ENCODE assay signal across 39 mouse cellular contexts in the genomic region with DNA sequence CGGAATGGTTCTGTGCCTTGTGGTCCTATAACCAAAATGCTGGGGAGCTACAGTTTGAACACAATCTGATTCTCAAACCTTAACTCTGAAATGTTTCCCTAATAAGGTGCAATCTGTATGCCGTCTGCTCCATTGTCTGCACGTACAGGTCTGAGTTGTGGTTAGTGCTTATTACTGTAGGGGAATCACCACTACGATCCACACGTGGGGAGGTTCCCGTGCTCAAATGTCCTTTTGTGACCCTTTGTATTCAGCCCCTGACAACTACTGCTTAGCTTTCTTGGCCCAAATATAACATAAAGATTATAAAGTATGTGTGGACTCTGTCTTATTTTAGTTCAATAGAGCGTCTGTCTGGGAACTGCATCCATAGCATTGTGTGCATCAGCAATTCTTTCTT. TPM values are rescaled to one million over a fixed set of nuclear protein-coding genes. Genes with fewer than 3 reads are reported as not detected.
"Had no signal": no experiment of that assay in that cellular context is flagged by ENCODE, and none has a peak within 500 bp of the region (broad histone marks: within the 10 kb centered on the region; RNA-seq: fewer than 3 reads in every experiment).

No protein-coding gene starts in this region.

- H3K36me3 ChIP-seq: embryonic facial prominence, embryonic 10.5 days; embryonic facial prominence, embryonic 12.5 days; embryonic facial prominence, embryonic 13.5 days; embryonic facial prominence, embryonic 15.5 days; forebrain, embryonic 10.5 days; forebrain, embryonic 12.5 days; forebrain, embryonic 15.5 days had no signal

- ATAC-seq: forebrain, embryonic 13.5 days; forebrain, embryonic 14.5 days; forebrain, embryonic 15.5 days; forebrain, embryonic 16.5 days; forebrain, postnatal 0 days had no signal

- H3K9me3 ChIP-seq: embryonic facial prominence, embryonic 10.5 days; embryonic facial prominence, embryonic 12.5 days; embryonic facial prominence, embryonic 13.5 days; embryonic facial prominence, embryonic 15.5 days; forebrain, embryonic 10.5 days; forebrain, embryonic 12.5 days; forebrain, embryonic 13.5 days; forebrain, embryonic 15.5 days had no signal

- H3K4me1 ChIP-seq: embryonic facial prominence, embryonic 12.5 days; embryonic facial prominence, embryonic 13.5 days; embryonic facial prominence, embryonic 15.5 days; forebrain, embryonic 10.5 days; forebrain, embryonic 12.5 days; forebrain, embryonic 13.5 days; forebrain, embryonic 15.5 days had no signal

- H3K27ac ChIP-seq: embryonic facial prominence, embryonic 10.5 days; embryonic facial prominence, embryonic 12.5 days; embryonic facial prominence, embryonic 13.5 days; embryonic facial prominence, embryonic 15.5 days; forebrain, embryonic 10.5 days; forebrain, embryonic 12.5 days; forebrain, embryonic 13.5 days; forebrain, embryonic 15.5 days; gastrocnemius, adult 2 months; heart, adult 2 months had no signal

- H3K4me3 ChIP-seq: embryonic facial prominence, embryonic 10.5 days; embryonic facial prominence, embryonic 12.5 days; embryonic facial prominence, embryonic 13.5 days; embryonic facial prominence, embryonic 15.5 days; erythroblast, embryonic 14.5 days; forebrain, embryonic 10.5 days; forebrain, embryonic 12.5 days; forebrain, embryonic 13.5 days; forebrain, embryonic 15.5 days; gastrocnemius, adult 2 months; heart, adult 2 months had no signal

- H3K4me2 ChIP-seq: embryonic facial prominence, embryonic 12.5 days; embryonic facial prominence, embryonic 13.5 days; embryonic facial prominence, embryonic 15.5 days; forebrain, embryonic 12.5 days; forebrain, embryonic 13.5 days; forebrain, embryonic 15.5 days had no signal

- DNase-seq: cerebellum, adult 2 months; cerebellum, adult 8-10 months; cerebellum, adult 9-10 months; cerebellum, adult 9-11 months; cerebellum, postnatal 10 days; cerebellum, postnatal 14 days; cerebellum, postnatal 25 days; cerebellum, postnatal 36 days; embryo, embryonic 11 days; forebrain, postnatal 0 days; gastrocnemius, adult 2 months; gastrocnemius, postnatal 10 days; gastrocnemius, postnatal 14 days; gastrocnemius, postnatal 25 days; gastrocnemius, postnatal 36 days; heart, adult 18-20 months; heart, adult 2 months had no signal

- H3K27me3 ChIP-seq: embryonic facial prominence, embryonic 12.5 days; embryonic facial prominence, embryonic 13.5 days; embryonic facial prominence, embryonic 15.5 days; forebrain, embryonic 12.5 days; forebrain, embryonic 13.5 days; forebrain, embryonic 15.5 days had no signal

- H3K9ac ChIP-seq: embryonic facial prominence, embryonic 12.5 days; embryonic facial prominence, embryonic 13.5 days; embryonic facial prominence, embryonic 15.5 days; forebrain, embryonic 12.5 days; forebrain, embryonic 13.5 days; forebrain, embryonic 15.5 days; forebrain, postnatal 0 days had no signal

RNA-seq across cellular contexts. Expression of a gene that starts 29.1 kb away (rescaled TPM):
- total RNA-seq: common myeloid progenitor, adult 5-6 weeks; forebrain, postnatal 0 days; gastrocnemius, adult 18-20 months; gastrocnemius, adult 2 months; gastrocnemius, adult 8-10 months; gastrocnemius, postnatal 10 days; gastrocnemius, postnatal 14 days; gastrocnemius, postnatal 25 days; gastrocnemius, postnatal 36 days; gastrocnemius, postnatal 4 days; granulocyte monocyte progenitor cell, adult 5-6 weeks; heart, adult 18-20 months; heart, adult 2 months; heart, adult 8-10 months had no signal
- polyA plus RNA-seq: cerebellum, adult 2 months; cortical plate, adult 2 months; embryonic facial prominence, embryonic 10.5 days; embryonic facial prominence, embryonic 11.5 days; embryonic facial prominence, embryonic 12.5 days; embryonic facial prominence, embryonic 13.5 days; embryonic facial prominence, embryonic 14.5 days; embryonic facial prominence, embryonic 15.5 days; erythroblast, embryonic 14.5 days; forebrain, embryonic 10.5 days; forebrain, embryonic 11.5 days; forebrain, embryonic 12.5 days; forebrain, embryonic 13.5 days; forebrain, embryonic 14.5 days; forebrain, embryonic 15.5 days; forebrain, embryonic 16.5 days; forebrain, postnatal 0 days; gonadal fat pad, adult 2 months; heart, adult 2 months had no signal
